Mouse (Mus musculus) MEL (cell line): ENCODE measurements around the gene Ten1.

Source experiments
- CTCF ChIP-seq, 3 experiments: IDR thresholded peaks in 2 of 3; conservative IDR thresholded peaks in 1 of 3; 2 replicates each; pipeline ENCODE4 v1.5.1; 2011 to 2012; ENCODE audit warnings: low read length in 3 of 3, low read depth in 2 of 3, mild to moderate bottlenecking in 2 of 3, improper control_type of control experiment in 1 of 3, inconsistent platforms in 1 of 3, mixed read lengths in 1 of 3, moderate library complexity in 1 of 3; ENCODE audit not compliant: control insufficient read depth in 1 of 3, insufficient read depth in 1 of 3, poor library complexity in 1 of 3, severe bottlenecking in 1 of 3
- USF2 ChIP-seq, 2 experiments: IDR thresholded peaks; 2 replicates each; pipeline ENCODE4 v1.6.1; 2011 to 2012; ENCODE audit warnings: improper control_type of control experiment in 2 of 2, low read length in 2 of 2, borderline replicate concordance in 1 of 2, inconsistent platforms in 1 of 2, low read depth in 1 of 2, mild to moderate bottlenecking in 1 of 2; ENCODE audit not compliant: insufficient read depth in 1 of 2

DNA sequence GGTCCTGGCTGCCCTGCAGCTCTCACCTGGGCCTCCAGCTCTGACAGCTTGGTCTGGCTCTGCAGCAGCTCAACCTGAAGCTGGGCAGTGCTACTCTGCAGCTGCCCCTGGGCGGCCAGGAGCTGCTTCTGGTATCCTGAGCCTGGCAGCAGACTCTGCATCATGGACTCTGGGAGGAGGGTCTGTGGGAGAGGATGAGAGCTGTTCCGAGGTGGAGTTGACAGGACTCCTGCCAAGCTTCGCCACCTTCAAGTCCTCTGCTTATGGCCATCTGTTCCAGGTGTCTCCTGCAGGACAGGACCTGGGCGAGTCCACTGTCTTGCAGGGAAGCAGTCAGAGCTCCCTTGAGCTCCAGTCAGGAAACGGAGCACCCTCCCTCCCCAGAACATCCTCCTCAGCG is 49.3 kb upstream of the Ten1 start:
- no peak for TF ChIP-seq USF2 (IDR thresholded peaks at IDR 0.05; ENCODE audit: borderline replicate concordance in 1 of 2, insufficient read depth in 1 of 2, low read depth in 1 of 2, low read length in 2 of 2)
- no peak for TF ChIP-seq CTCF (IDR thresholded peaks at IDR 0.05 in 2 of 3, conservative IDR thresholded peaks at IDR 0.05 in 1 of 3; ENCODE audit: control insufficient read depth in 1 of 3, insufficient read depth in 1 of 3, low read depth in 2 of 3, low read length in 3 of 3, poor library complexity in 1 of 3, severe bottlenecking in 1 of 3)
